In the genomic region with DNA sequence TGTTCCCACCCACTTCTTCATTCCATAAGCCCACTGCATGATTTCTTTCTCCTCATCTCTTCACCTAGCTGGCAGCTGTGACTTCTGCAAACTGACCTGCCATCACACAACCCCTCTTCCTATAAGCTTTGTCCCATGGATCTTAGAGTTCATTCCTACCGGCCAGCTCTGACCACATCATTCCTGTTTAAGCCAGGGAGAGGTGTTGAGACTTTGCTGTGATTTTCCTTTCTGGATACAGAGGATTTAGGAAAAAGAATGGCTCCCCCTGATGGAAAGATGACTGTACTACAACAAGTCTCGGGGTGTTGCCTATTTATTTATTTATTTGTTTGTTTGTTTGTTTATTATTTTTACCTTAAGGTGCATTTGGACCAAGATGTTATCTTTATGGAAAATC, we compare ENCODE assay signal across 9 mouse cellular contexts. TPM values are rescaled to one million over a fixed set of nuclear protein-coding genes. Genes with fewer than 3 reads are reported as not detected.
DNase-seq lines count a peak whose midpoint lies in the region; ATAC-seq and TF ChIP-seq lines count a peak whose summit lies in the region.
"Had no signal": no experiment of that assay in that cellular context is flagged by ENCODE, and none has a peak within 500 bp of the region (broad histone marks: within the 10 kb centered on the region; RNA-seq: fewer than 3 reads in every experiment).

No protein-coding gene starts in this region.

- no peak for ATAC-seq in heart, embryonic 12.5 days (ENCODE audit: insufficient number of reproducible peaks, low FRiP score)
- ATAC-seq in erythroid progenitor cell, adult 5-6 weeks (replicated peaks; ENCODE audit: low FRiP score, poor library complexity, severe bottlenecking), result no peak

- no peaks in the 10 kb centered on the region for H3K36me3 ChIP-seq in heart, embryonic 12.5 days
- no peaks in the 10 kb centered on the region for H3K36me3 ChIP-seq in myocyte (ENCODE audit: control insufficient read depth, insufficient read depth)

- no peak overlapping the region for H3K9ac ChIP-seq in heart, embryonic 12.5 days

- 15% methylated on average over 2 of the region's 2 CpGs for WGBS in heart, embryonic 12.5 days

- no peaks in the 10 kb centered on the region; the same call in 1 of the 2 replicates for H3K9me3 ChIP-seq in heart, embryonic 12.5 days (replicated peaks)

- peaks cover 34% of the 10 kb centered on the region for H3K79me2 ChIP-seq in myocyte (ENCODE audit: control insufficient read depth, insufficient read depth)

- peak; percentile 92 for DNase-seq in heart, adult 11 months
- peak; percentile 78 for DNase-seq in ES-CJ7 (ENCODE audit: low read depth, low spot score)
- peak; percentile 80 for DNase-seq in embryo, embryonic 10.5 days (ENCODE audit: low spot score)
- peak; percentile 80 for DNase-seq in kidney, adult 9 months
- no peak for DNase-seq in left cerebral cortex, adult 9 months (ENCODE audit: low spot score in 2 of 2)

- H3K4me1 ChIP-seq in heart, embryonic 12.5 days (replicated peaks), result peaks cover 10% of the 10 kb centered on the region

- no peak overlapping the region for H3K4me2 ChIP-seq in heart, embryonic 12.5 days
- H3K4me2 ChIP-seq in myocyte (ENCODE audit: low read depth), result peak overlapping the region; percentile 74

- H3K27me3 ChIP-seq in heart, embryonic 12.5 days (replicated peaks), result no peaks in the 10 kb centered on the region
- H3K27me3 ChIP-seq in myocyte (ENCODE audit: control insufficient read depth, insufficient read depth, insufficient read length), result no peaks in the 10 kb centered on the region

- no peak for TF ChIP-seq POLR2A in myocyte (IDR thresholded peaks at IDR 0.05; ENCODE audit: insufficient read length, low read depth)

- H3K27ac ChIP-seq in heart, embryonic 12.5 days (ENCODE audit: poor library complexity, severe bottlenecking), result no peak overlapping the region

- H3ac ChIP-seq in myocyte (ENCODE audit: control insufficient read depth, insufficient read length), result no peak overlapping the region

- no peak overlapping the region for H3K4me3 ChIP-seq in heart, embryonic 12.5 days
- H3K4me3 ChIP-seq in myocyte, result no peak overlapping the region

TF ChIP-seq in myocyte, 11 proteins besides CTCF, POLR2A, EP300 and RAD21:
- TF ChIP-seq USF1 (IDR thresholded peaks at IDR 0.05; ENCODE audit: low read depth) (no peak), TCF3 (IDR thresholded peaks at IDR 0.05; ENCODE audit: insufficient read length, low read depth) (no peak), TCF12 (IDR thresholded peaks at IDR 0.05; ENCODE audit: insufficient read depth, poor library complexity, severe bottlenecking) (no peak), POLR2AphosphoS2 (IDR thresholded peaks at IDR 0.05; ENCODE audit: insufficient read length, low read depth) (no peak), MYOG (IDR thresholded peaks at IDR 0.05; ENCODE audit: control insufficient read depth in 1 of 3, insufficient read depth in 1 of 3, insufficient read length in 2 of 3, low read depth in 2 of 3) (no peak), CEBPB (IDR thresholded peaks at IDR 0.05; ENCODE audit: insufficient read depth, poor library complexity, severe bottlenecking) (no peak), SRF (IDR thresholded peaks at IDR 0.05; ENCODE audit: control insufficient read depth, insufficient read length, low read depth) (no peak), E2F4 (IDR thresholded peaks at IDR 0.05; ENCODE audit: insufficient read depth) (no peak), MAX (IDR thresholded peaks at IDR 0.05; ENCODE audit: low read depth) (no peak), REST (IDR thresholded peaks at IDR 0.05; ENCODE audit: insufficient read depth, insufficient read length) (no peak), MYOD1 (IDR thresholded peaks at IDR 0.05; ENCODE audit: control insufficient read depth in 1 of 3, insufficient read length in 2 of 3, low read depth in 2 of 3) (no peak)

RNA-seq across cellular contexts. Expression of gene Rnf169, which starts 1.1 kb away (rescaled TPM):
- 4.3 and 4.5 TPM in 2 replicates for polyA plus RNA-seq in heart, embryonic 12.5 days (2016; fragmentation: Nextera tagmentation; extraction: Ambion mirVana)
- polyA plus RNA-seq in myocyte (2012; fragmentation: generic; extraction: Trizol), result 3.0 TPM
- total RNA-seq in erythroid progenitor cell, adult 5-6 weeks (2015; ENCODE audit: low replicate concordance), result 1.7 and 3.6 TPM in 2 replicates
- total RNA-seq in erythroid progenitor cell, adult 5-6 weeks (2017; ENCODE audit: low replicate concordance), result 10.3 and 10.5 TPM in 2 replicates

RNA-seq across cellular contexts. Expression of gene Chrdl2, which starts 24.7 kb away (rescaled TPM):
- 0.11 and 0.21 TPM in 2 replicates for polyA plus RNA-seq in heart, embryonic 12.5 days (2016; fragmentation: Nextera tagmentation; extraction: Ambion mirVana)
- not detected for polyA plus RNA-seq in myocyte (2012; fragmentation: generic; extraction: Trizol)
- total RNA-seq in erythroid progenitor cell, adult 5-6 weeks (2015; ENCODE audit: low replicate concordance), result not detected in 2 replicates
- not detected in 2 replicates for total RNA-seq in erythroid progenitor cell, adult 5-6 weeks (2017; ENCODE audit: low replicate concordance)
- total RNA-seq: layer of hippocampus, adult 18-20 months had no signal

Comparison
In these comparisons a context has a peak if more than half of its experiments do, and no peak if none do; other contexts are left out.
1. DNase-seq: peak in heart, adult 11 months (single experiment), ES-CJ7 (single experiment), embryo, embryonic 10.5 days (single experiment) and kidney, adult 9 months (single experiment); none in left cerebral cortex, adult 9 months (0 of 2).